Mouse (Mus musculus): ENCODE measurements around the gene Mettl7a2.
"Not testable (repeated sequence)": the region's sequence is repeated elsewhere in the genome, so short reads cannot be mapped to it uniquely, and the experiment has no call there.

Mettl7a2 gene

GRCm38 (mm10) chr15:100337847-100338246 is 15.2 kb upstream of the Mettl7a2 start:
- peak; percentile 27 for DNase-seq (ENCODE audit: low spot score)

GRCm38 (mm10) chr15:100341314-100341980 is 11.6 kb upstream of the Mettl7a2 start:
- DNase-seq (ENCODE audit: low spot score) = not testable (repeated sequence)

GRCm38 (mm10) chr15:100345484-100345883 is 7.5 kb upstream of the Mettl7a2 start:
- no peak for DNase-seq (ENCODE audit: low spot score)

- DNase-seq (ENCODE audit: low spot score) = no peak
Observed at GRCm38 (mm10) chr15:100346761-100347160, 6.2 kb upstream of the Mettl7a2 start.

- DNase-seq (ENCODE audit: low spot score) = no peak
Observed at GRCm38 (mm10) chr15:100349496-100349895, 3.5 kb upstream of the Mettl7a2 start.

- no peak for DNase-seq (ENCODE audit: low spot score)
Observed at GRCm38 (mm10) chr15:100351501-100352060, 1.4 kb upstream of the Mettl7a2 start.

- not testable (repeated sequence) for DNase-seq (ENCODE audit: low spot score)
Observed at GRCm38 (mm10) chr15:100353399-100353798, 399 bp downstream of the Mettl7a2 start.

- DNase-seq (ENCODE audit: low spot score) = no peak
Observed at GRCm38 (mm10) chr15:100355876-100356275, 2.9 kb downstream of the Mettl7a2 start.

- no peak for DNase-seq (ENCODE audit: low spot score)
Observed at GRCm38 (mm10) chr15:100364242-100364641, 11.2 kb downstream of the Mettl7a2 start, which contains the start of gene Higd1c. Higd1c (plus strand) TSS chr15:100364542.

GRCm38 (mm10) chr15:100365967-100366366 is 13.0 kb downstream of the Mettl7a2 start:
- not testable (repeated sequence) for DNase-seq (ENCODE audit: low spot score)

- DNase-seq (ENCODE audit: low spot score) = no peak
Observed at GRCm38 (mm10) chr15:100367119-100367518, 14.1 kb downstream of the Mettl7a2 start.

GRCm38 (mm10) chr15:100375066-100375465 is 22.1 kb downstream of the Mettl7a2 start:
- peak; percentile 74 for DNase-seq (ENCODE audit: low spot score)

- not testable (repeated sequence) for DNase-seq (ENCODE audit: low spot score)
Observed at GRCm38 (mm10) chr15:100377847-100378505, 25.0 kb downstream of the Mettl7a2 start.

- no peak for DNase-seq (ENCODE audit: low spot score)
Observed at GRCm38 (mm10) chr15:100379658-100380057, 26.7 kb downstream of the Mettl7a2 start.

GRCm38 (mm10) chr15:100380104-100380503 is 27.1 kb downstream of the Mettl7a2 start:
- DNase-seq (ENCODE audit: low spot score) = no peak

GRCm38 (mm10) chr15:100385705-100386104 is 32.7 kb downstream of the Mettl7a2 start:
- no peak for DNase-seq (ENCODE audit: low spot score)

- DNase-seq (ENCODE audit: low spot score) = no peak
Observed at GRCm38 (mm10) chr15:100387544-100388223, 34.7 kb downstream of the Mettl7a2 start.

GRCm38 (mm10) chr15:100388224-100388835 is 35.3 kb downstream of the Mettl7a2 start:
- DNase-seq (ENCODE audit: low spot score) = no peak

GRCm38 (mm10) chr15:100388886-100389285 is 35.9 kb downstream of the Mettl7a2 start:
- no peak for DNase-seq (ENCODE audit: low spot score)

- DNase-seq (ENCODE audit: low spot score) = no peak
Observed at GRCm38 (mm10) chr15:100391066-100391465, 38.1 kb downstream of the Mettl7a2 start.

GRCm38 (mm10) chr15:100391599-100391998 is 38.6 kb downstream of the Mettl7a2 start:
- no peak for DNase-seq (ENCODE audit: low spot score)

GRCm38 (mm10) chr15:100393016-100393415 is 40.0 kb downstream of the Mettl7a2 start:
- no peak for DNase-seq (ENCODE audit: low spot score)

All from adipocyte (in vitro differentiated cells).